Mouse (Mus musculus) kidney, adult 2 months (tissue): ENCODE data around the gene Casq2. TPM values are rescaled to one million over a fixed set of nuclear protein-coding genes. Genes with fewer than 3 reads are reported as not detected.

Experiments used
- DNase-seq: peaks from one replicate; pipeline ENCODE4 v3.0.0; 2021
- H3K27ac ChIP-seq: fragments of 200-500 bp; 2 replicates; pipeline ENCODE4 v1.5.1; 2012; ENCODE audit warnings: low read depth, low read length, control low read depth, inconsistent platforms; ENCODE audit not compliant: insufficient read depth
- H3K27me3 ChIP-seq: fragments of 200-500 bp; replicated peaks from 2 replicates; pipeline ENCODE4 v1.6.1; 2012; ENCODE audit warnings: mild to moderate bottlenecking, moderate library complexity, low read length, inconsistent platforms; ENCODE audit not compliant: control insufficient read depth, insufficient read depth
- H3K36me3 ChIP-seq: fragments of 200-500 bp; 2 replicates; pipeline ENCODE4 v1.6.1; 2012; ENCODE audit warnings: mild to moderate bottlenecking, moderate library complexity, low read length, inconsistent platforms; ENCODE audit not compliant: control insufficient read depth, insufficient read depth
- H3K4me1 ChIP-seq: fragments of 200-500 bp; 2 replicates; pipeline ENCODE4 v1.6.1; 2011; ENCODE audit warnings: low read length; ENCODE audit not compliant: control insufficient read depth, insufficient read depth
- H3K4me3 ChIP-seq: fragments of 200-500 bp; 2 replicates; pipeline ENCODE4 v1.5.1; 2011; ENCODE audit warnings: mild to moderate bottlenecking, low read depth, low read length, control low read depth; ENCODE audit not compliant: insufficient read depth
- CTCF ChIP-seq: fragments of 200-500 bp; conservative IDR thresholded peaks from 2 replicates; pipeline ENCODE4 v1.5.1; 2011; ENCODE audit warnings: low read depth, mild to moderate bottlenecking, control low read depth, low read length, moderate library complexity, mixed read lengths; ENCODE audit not compliant: insufficient read depth, insufficient read length
- POLR2A ChIP-seq: fragments of 200-500 bp; IDR thresholded peaks from one replicate; pipeline ENCODE4 v1.6.1; 2011; ENCODE audit warnings: low read depth, low read length, control low read depth
- WGBS: fragments of 180-500 bp; shearing (Covaris S2); methylation state at CpG from one replicate; pipeline ENCODE4 v1.1.7; 2018; 5-methylcytosine and 5-hydroxymethylcytosine counted together
- polyA plus RNA-seq: library from polyadenylated mRNA; depleted of rRNA; stranded (reverse); fragments of >200 nt; gene quantifications from 2 replicates; pipeline ENCODE4 v1.2.3, GENCODE M21; 2012

Casq2 gene
- polyA plus RNA-seq, 1 experiment: 2.1 TPM

- no peak overlapping the region for H3K4me3 ChIP-seq
- no peaks in the 10 kb centered on the region for H3K36me3 ChIP-seq
- TF ChIP-seq CTCF (no peak), POLR2A (no peak)
- 27% methylated on average over 10 of the region's 10 CpGs for WGBS
- no peaks in the 10 kb centered on the region for H3K4me1 ChIP-seq
- H3K27ac ChIP-seq: no peak overlapping the region
- no peaks in the 10 kb centered on the region for H3K27me3 ChIP-seq
- DNase-seq: no peak
These were observed 49.3 kb downstream of the Casq2 start for GRCm38 (mm10) chr3:102135389-102136113.

GRCm38 (mm10) chr3:102137158-102137557 is 50.9 kb downstream of the Casq2 start:
- no peak overlapping the region for H3K4me3 ChIP-seq
- TF ChIP-seq CTCF (no peak), POLR2A (no peak)
- no peaks in the 10 kb centered on the region for H3K4me1 ChIP-seq
- no peak for DNase-seq
- H3K36me3 ChIP-seq: no peaks in the 10 kb centered on the region
- H3K27me3 ChIP-seq: no peaks in the 10 kb centered on the region
- 82% methylated on average over 10 of the region's 10 CpGs for WGBS
- H3K27ac ChIP-seq: no peak overlapping the region

- 52% methylated on average over 6 of the region's 6 CpGs for WGBS
- no peak overlapping the region for H3K4me3 ChIP-seq
These were observed 52.7 kb downstream of the Casq2 start for GRCm38 (mm10) chr3:102138899-102139298.

GRCm38 (mm10) chr3:102140606-102141005 is 54.4 kb downstream of the Casq2 start:
- TF ChIP-seq POLR2A (no peak), CTCF (no peak)

More at GRCm38 (mm10) chr3:102138899-102139298, 52.7 kb downstream of the Casq2 start:
- H3K4me1 ChIP-seq: no peaks in the 10 kb centered on the region
- no peak overlapping the region for H3K27ac ChIP-seq
- H3K36me3 ChIP-seq: no peaks in the 10 kb centered on the region
- DNase-seq: no peak
- H3K27me3 ChIP-seq: no peaks in the 10 kb centered on the region
- no peak for TF ChIP-seq CTCF
- TF ChIP-seq POLR2A: no peak

GRCm38 (mm10) chr3:102141451-102141850 is 55.2 kb downstream of the Casq2 start:
- DNase-seq: no peak
- no peak overlapping the region for H3K4me3 ChIP-seq
- H3K27me3 ChIP-seq: no peaks in the 10 kb centered on the region
- no peaks in the 10 kb centered on the region for H3K4me1 ChIP-seq
- H3K27ac ChIP-seq: no peak overlapping the region
- 86% methylated on average over 2 of the region's 2 CpGs for WGBS
- TF ChIP-seq POLR2A: no peak
- no peak for TF ChIP-seq CTCF
- no peaks in the 10 kb centered on the region for H3K36me3 ChIP-seq

More at GRCm38 (mm10) chr3:102140606-102141005, 54.4 kb downstream of the Casq2 start:
- 84% methylated on average over 6 of the region's 6 CpGs for WGBS
- no peak overlapping the region for H3K27ac ChIP-seq
- no peaks in the 10 kb centered on the region for H3K4me1 ChIP-seq
- no peak overlapping the region for H3K4me3 ChIP-seq
- no peak for DNase-seq
- no peaks in the 10 kb centered on the region for H3K27me3 ChIP-seq
- no peaks in the 10 kb centered on the region for H3K36me3 ChIP-seq

GRCm38 (mm10) chr3:102141893-102142292 is 55.7 kb downstream of the Casq2 start:
- Histone ChIP-seq H3K36me3 (no peaks in the 10 kb centered on the region), H3K27me3 (no peaks in the 10 kb centered on the region), H3K4me3 (no peak overlapping the region), H3K27ac (no peak overlapping the region), H3K4me1 (no peaks in the 10 kb centered on the region)
- DNase-seq: no peak
- TF ChIP-seq CTCF: no peak
- TF ChIP-seq POLR2A: no peak
- 78% methylated on average over 6 of the region's 6 CpGs for WGBS

GRCm38 (mm10) chr3:102142947-102143346 is 56.7 kb downstream of the Casq2 start:
- H3K4me1 ChIP-seq: no peaks in the 10 kb centered on the region
- DNase-seq: no peak
- no peaks in the 10 kb centered on the region for H3K27me3 ChIP-seq
- H3K36me3 ChIP-seq: no peaks in the 10 kb centered on the region
- WGBS: 97% methylated on average over 4 of the region's 4 CpGs
- H3K4me3 ChIP-seq: no peak overlapping the region
- TF ChIP-seq POLR2A: no peak
- no peak for TF ChIP-seq CTCF
- H3K27ac ChIP-seq: no peak overlapping the region

- DNase-seq: no peak
- no peak for TF ChIP-seq CTCF
- TF ChIP-seq POLR2A: no peak
- H3K4me1 ChIP-seq: no peaks in the 10 kb centered on the region
- 95% methylated on average over 3 of the region's 3 CpGs for WGBS
- H3K36me3 ChIP-seq: no peaks in the 10 kb centered on the region
- no peak overlapping the region for H3K27ac ChIP-seq
- H3K27me3 ChIP-seq: no peaks in the 10 kb centered on the region
- H3K4me3 ChIP-seq: no peak overlapping the region
These were observed 57.3 kb downstream of the Casq2 start for GRCm38 (mm10) chr3:102143536-102143935.
